Mouse (Mus musculus) naive thymus-derived CD4-positive, alpha-beta T cell, adult 2 months (primary cell): ENCODE data around the gene Tenm4.

Experiments
- DNase-seq: peaks from one replicate; pipeline ENCODE4 v3.0.0-alpha.2; 2011; ENCODE audit warnings: low read depth

Gene Tenm4

GRCm38 (mm10) chr7:96408161-96408889 is 237.3 kb downstream of the Tenm4 start:
- DNase-seq = no peak

GRCm38 (mm10) chr7:96409323-96409880 is 238.4 kb downstream of the Tenm4 start:
- DNase-seq = no peak

- DNase-seq = no peak
These were observed 242.8 kb downstream of the Tenm4 start for GRCm38 (mm10) chr7:96413822-96414221.

GRCm38 (mm10) chr7:96414290-96415055 is 243.4 kb downstream of the Tenm4 start:
- DNase-seq = no peak

GRCm38 (mm10) chr7:96417251-96418004 is 246.4 kb downstream of the Tenm4 start:
- DNase-seq = no peak

- no peak for DNase-seq
These were observed 247.1 kb downstream of the Tenm4 start for GRCm38 (mm10) chr7:96418146-96418545.

GRCm38 (mm10) chr7:96420045-96420444 is 249.0 kb downstream of the Tenm4 start:
- no peak for DNase-seq

GRCm38 (mm10) chr7:96420926-96421605 is 250.0 kb downstream of the Tenm4 start:
- no peak for DNase-seq

GRCm38 (mm10) chr7:96426954-96427353 is 255.9 kb downstream of the Tenm4 start:
- DNase-seq = no peak

- DNase-seq = no peak
These were observed 262.3 kb downstream of the Tenm4 start for GRCm38 (mm10) chr7:96433307-96433706.

GRCm38 (mm10) chr7:96438392-96438791 is 267.3 kb downstream of the Tenm4 start:
- DNase-seq = no peak

GRCm38 (mm10) chr7:96440161-96440707 is 269.2 kb downstream of the Tenm4 start:
- DNase-seq = no peak

GRCm38 (mm10) chr7:96445771-96446170 is 274.7 kb downstream of the Tenm4 start:
- no peak for DNase-seq

- peak; percentile 28 for DNase-seq
These were observed 276.9 kb downstream of the Tenm4 start for GRCm38 (mm10) chr7:96447806-96448397.

- peak; percentile 3 for DNase-seq
These were observed 284.9 kb downstream of the Tenm4 start for GRCm38 (mm10) chr7:96455957-96456356.

- DNase-seq = peak; percentile 33
These were observed 285.6 kb downstream of the Tenm4 start for GRCm38 (mm10) chr7:96456618-96457017.

- no peak for DNase-seq
These were observed 286.8 kb downstream of the Tenm4 start for GRCm38 (mm10) chr7:96457891-96458290.

GRCm38 (mm10) chr7:96458992-96459391 is 287.9 kb downstream of the Tenm4 start:
- DNase-seq = no peak

GRCm38 (mm10) chr7:96466761-96467160 is 295.7 kb downstream of the Tenm4 start:
- DNase-seq = no peak

- no peak for DNase-seq
These were observed 299.8 kb downstream of the Tenm4 start for GRCm38 (mm10) chr7:96470821-96471220.

GRCm38 (mm10) chr7:96474560-96475089 is 303.6 kb downstream of the Tenm4 start:
- DNase-seq = no peak
